Mouse (Mus musculus): Measurements from ENCODE around the gene Schip1. TPM values are rescaled to one million over a fixed set of nuclear protein-coding genes. Genes with fewer than 3 reads are reported as not detected.

Schip1 gene
- polyA plus RNA-seq, 2 experiments = 12.1 to 18.9 TPM

GRCm38 (mm10) chr3:68516393-68517081 is 451.9 kb downstream of the Schip1 start:
- ATAC-seq (ENCODE audit: low FRiP score, low read depth) (no peak), DNase-seq (ENCODE audit: low spot score) (no peak)
- no peak overlapping the region for H3K4me3 ChIP-seq (replicated peaks; ENCODE audit: low read length)
- no peak overlapping the region for H3K4me2 ChIP-seq (replicated peaks; ENCODE audit: low read depth, low read length, severe bottlenecking)
- H3K4me1 ChIP-seq (ENCODE audit: control insufficient read depth, insufficient read depth, low read length) = no peaks in the 10 kb centered on the region
- H3K27me3 ChIP-seq (ENCODE audit: control insufficient read depth, insufficient read depth, low read length) = no peaks in the 10 kb centered on the region
- H3K36me3 ChIP-seq (ENCODE audit: control insufficient read depth, insufficient read depth, low read length) = no peaks in the 10 kb centered on the region
- no peak overlapping the region for H3K9ac ChIP-seq (ENCODE audit: low read depth, low read length, severe bottlenecking)
- WGBS = 78% methylated on average over 12 of the region's 12 CpGs
- no peak overlapping the region for H3K27ac ChIP-seq (replicated peaks; ENCODE audit: low read depth, low read length)
- H3K9me3 ChIP-seq (ENCODE audit: control insufficient read depth, low read length) = no peaks in the 10 kb centered on the region
- TF ChIP-seq POLR2A (IDR thresholded peaks at IDR 0.05; ENCODE audit: borderline replicate concordance, extremely low read depth, insufficient read depth, insufficient read length) = no peak

- no peaks in the 10 kb centered on the region for H3K27me3 ChIP-seq (ENCODE audit: control insufficient read depth, insufficient read depth, low read length)
- 33% methylated on average over 7 of the region's 7 CpGs for WGBS
Measured at GRCm38 (mm10) chr3:68517236-68517635, 452.6 kb downstream of the Schip1 start.

GRCm38 (mm10) chr3:68518041-68518440 is 453.4 kb downstream of the Schip1 start:
- Histone ChIP-seq H3K4me3 (replicated peaks; ENCODE audit: low read length) (no peak overlapping the region), H3K4me2 (replicated peaks; ENCODE audit: low read depth, low read length, severe bottlenecking) (no peak overlapping the region), H3K4me1 (ENCODE audit: control insufficient read depth, insufficient read depth, low read length) (no peaks in the 10 kb centered on the region), H3K36me3 (ENCODE audit: control insufficient read depth, insufficient read depth, low read length) (no peaks in the 10 kb centered on the region), H3K27ac (replicated peaks; ENCODE audit: low read depth, low read length) (no peak overlapping the region), H3K9me3 (ENCODE audit: control insufficient read depth, low read length) (no peaks in the 10 kb centered on the region), H3K9ac (ENCODE audit: low read depth, low read length, severe bottlenecking) (no peak overlapping the region), H3K27me3 (ENCODE audit: control insufficient read depth, insufficient read depth, low read length) (no peaks in the 10 kb centered on the region)
- no peak for DNase-seq (ENCODE audit: low spot score)
- ATAC-seq (ENCODE audit: low FRiP score, low read depth) = no peak
- no peak for TF ChIP-seq POLR2A (IDR thresholded peaks at IDR 0.05; ENCODE audit: borderline replicate concordance, extremely low read depth, insufficient read depth, insufficient read length)
- 63% methylated on average over 8 of the region's 8 CpGs for WGBS

More at GRCm38 (mm10) chr3:68517236-68517635, 452.6 kb downstream of the Schip1 start:
- TF ChIP-seq POLR2A (IDR thresholded peaks at IDR 0.05; ENCODE audit: borderline replicate concordance, extremely low read depth, insufficient read depth, insufficient read length) = no peak
- no peaks in the 10 kb centered on the region for H3K36me3 ChIP-seq (ENCODE audit: control insufficient read depth, insufficient read depth, low read length)
- ATAC-seq (ENCODE audit: low FRiP score, low read depth) (no peak), DNase-seq (ENCODE audit: low spot score) (no peak)
- H3K4me3 ChIP-seq (replicated peaks; ENCODE audit: low read length) = no peak overlapping the region
- no peaks in the 10 kb centered on the region for H3K9me3 ChIP-seq (ENCODE audit: control insufficient read depth, low read length)
- H3K9ac ChIP-seq (ENCODE audit: low read depth, low read length, severe bottlenecking) = no peak overlapping the region
- H3K4me1 ChIP-seq (ENCODE audit: control insufficient read depth, insufficient read depth, low read length) = no peaks in the 10 kb centered on the region
- H3K27ac ChIP-seq (replicated peaks; ENCODE audit: low read depth, low read length) = no peak overlapping the region
- no peak overlapping the region for H3K4me2 ChIP-seq (replicated peaks; ENCODE audit: low read depth, low read length, severe bottlenecking)

- DNase-seq (ENCODE audit: low spot score) (no peak), ATAC-seq (ENCODE audit: low FRiP score, low read depth) (no peak)
- H3K27me3 ChIP-seq (ENCODE audit: control insufficient read depth, insufficient read depth, low read length) = no peaks in the 10 kb centered on the region
- WGBS = 93% methylated on average over 5 of the region's 5 CpGs
- H3K4me3 ChIP-seq (replicated peaks; ENCODE audit: low read length) = no peak overlapping the region
- no peaks in the 10 kb centered on the region for H3K9me3 ChIP-seq (ENCODE audit: control insufficient read depth, low read length)
- no peak overlapping the region for H3K4me2 ChIP-seq (replicated peaks; ENCODE audit: low read depth, low read length, severe bottlenecking)
- H3K36me3 ChIP-seq (ENCODE audit: control insufficient read depth, insufficient read depth, low read length) = no peaks in the 10 kb centered on the region
- no peaks in the 10 kb centered on the region for H3K4me1 ChIP-seq (ENCODE audit: control insufficient read depth, insufficient read depth, low read length)
- TF ChIP-seq POLR2A (IDR thresholded peaks at IDR 0.05; ENCODE audit: borderline replicate concordance, extremely low read depth, insufficient read depth, insufficient read length) = no peak
- H3K27ac ChIP-seq (replicated peaks; ENCODE audit: low read depth, low read length) = no peak overlapping the region
- no peak overlapping the region for H3K9ac ChIP-seq (ENCODE audit: low read depth, low read length, severe bottlenecking)
Measured at GRCm38 (mm10) chr3:68518586-68518985, 454.0 kb downstream of the Schip1 start.

- no peaks in the 10 kb centered on the region for H3K36me3 ChIP-seq (ENCODE audit: control insufficient read depth, insufficient read depth, low read length)
- no peaks in the 10 kb centered on the region for H3K9me3 ChIP-seq (ENCODE audit: control insufficient read depth, low read length)
- 85% methylated on average over 10 of the region's 10 CpGs for WGBS
- no peak for TF ChIP-seq POLR2A (IDR thresholded peaks at IDR 0.05; ENCODE audit: borderline replicate concordance, extremely low read depth, insufficient read depth, insufficient read length)
- no peak for ATAC-seq (ENCODE audit: low FRiP score, low read depth)
- no peak overlapping the region for H3K4me3 ChIP-seq (replicated peaks; ENCODE audit: low read length)
- DNase-seq (ENCODE audit: low spot score) = no peak
- H3K27ac ChIP-seq (replicated peaks; ENCODE audit: low read depth, low read length) = no peak overlapping the region
- no peak overlapping the region for H3K9ac ChIP-seq (ENCODE audit: low read depth, low read length, severe bottlenecking)
- no peak overlapping the region for H3K4me2 ChIP-seq (replicated peaks; ENCODE audit: low read depth, low read length, severe bottlenecking)
- H3K4me1 ChIP-seq (ENCODE audit: control insufficient read depth, insufficient read depth, low read length) = no peaks in the 10 kb centered on the region
- no peaks in the 10 kb centered on the region for H3K27me3 ChIP-seq (ENCODE audit: control insufficient read depth, insufficient read depth, low read length)
Measured at GRCm38 (mm10) chr3:68525361-68525878, 460.8 kb downstream of the Schip1 start.
